Mouse (Mus musculus): Measurements from ENCODE around the gene Hoxa2. TPM values are rescaled to one million over a fixed set of nuclear protein-coding genes. Genes with fewer than 3 reads are reported as not detected.

The Hoxa2 gene
- total RNA-seq, 2 experiments from 2014 or later = not detected

DNA sequence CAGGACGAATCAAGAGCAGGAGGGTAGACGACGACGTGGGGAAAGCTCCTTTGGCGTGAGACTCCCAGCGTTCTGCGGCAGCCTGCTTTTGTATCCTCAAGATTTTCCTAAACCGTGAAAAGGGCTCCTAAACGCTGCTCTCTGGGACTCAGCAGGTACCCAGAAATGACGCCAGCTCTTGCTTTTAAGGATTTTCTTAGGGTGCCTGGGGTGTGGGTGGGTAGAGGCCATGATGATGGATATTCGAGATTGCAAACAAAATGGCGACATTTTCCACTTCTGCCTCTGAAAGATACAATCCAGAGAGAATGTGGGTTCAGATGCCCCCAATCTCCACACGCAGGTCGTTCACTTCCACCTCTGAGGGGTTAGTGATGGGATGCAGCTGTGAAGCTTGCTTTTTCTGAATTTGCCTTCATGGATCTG lies 3.1 kb upstream of the Hoxa2 start:
- ATAC-seq (replicated peaks; ENCODE audit: low FRiP score, poor library complexity, severe bottlenecking) = no peak

DNA sequence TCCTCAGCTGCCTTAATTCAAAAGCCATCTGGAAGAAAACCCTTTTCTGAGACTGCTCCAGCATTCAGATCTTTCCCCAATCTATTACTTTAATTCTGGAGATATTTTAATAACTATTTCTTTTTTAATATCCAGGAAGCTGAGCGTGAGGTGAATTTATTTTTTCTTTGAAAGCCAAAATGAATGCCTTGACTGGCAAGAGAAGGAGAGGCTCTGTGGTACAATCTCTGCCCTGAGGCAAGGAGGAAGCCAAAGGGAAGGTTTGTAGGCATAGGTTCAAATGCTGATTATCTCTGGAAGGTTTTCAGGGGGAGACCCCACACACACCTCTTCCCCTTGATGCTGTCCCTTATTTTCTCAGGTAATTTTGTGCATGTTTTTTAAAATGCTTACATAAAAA lies 2.5 kb upstream of the Hoxa2 start:
- no peak for ATAC-seq (replicated peaks; ENCODE audit: low FRiP score, poor library complexity, severe bottlenecking)

DNA sequence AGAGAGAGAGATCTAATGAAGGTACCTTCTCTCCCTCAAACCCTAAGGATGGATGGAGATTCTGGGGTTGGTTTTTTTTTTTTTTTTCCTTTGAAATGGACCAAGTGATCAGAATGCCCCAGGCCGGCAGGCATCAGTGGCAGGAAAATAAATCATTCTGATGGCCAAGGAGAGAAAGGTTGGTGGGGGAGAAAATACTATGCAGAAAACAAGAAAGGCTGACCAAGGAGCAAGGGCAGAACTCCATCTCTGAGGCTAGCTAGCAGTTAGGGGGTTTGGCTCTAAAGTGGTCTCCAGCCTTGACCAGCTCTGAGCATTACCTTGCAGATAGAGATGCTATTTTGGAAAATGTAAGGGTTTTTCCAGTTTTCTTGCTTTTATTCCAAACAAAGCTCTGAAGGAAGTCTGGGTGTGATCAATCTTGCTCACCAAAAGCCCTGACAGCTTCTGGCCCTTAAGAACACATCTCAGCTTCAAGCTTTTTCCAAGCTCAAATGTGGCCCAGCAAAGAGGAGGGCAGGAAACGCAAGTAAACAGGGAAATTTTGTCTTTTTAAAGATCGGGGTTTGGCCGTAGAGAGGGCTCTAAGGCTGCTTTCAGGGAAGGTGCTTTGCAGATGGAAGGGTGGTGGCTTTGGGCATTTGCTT lies 1.9 kb upstream of the Hoxa2 start:
- ATAC-seq (replicated peaks; ENCODE audit: low FRiP score, poor library complexity, severe bottlenecking) = no peak

DNA sequence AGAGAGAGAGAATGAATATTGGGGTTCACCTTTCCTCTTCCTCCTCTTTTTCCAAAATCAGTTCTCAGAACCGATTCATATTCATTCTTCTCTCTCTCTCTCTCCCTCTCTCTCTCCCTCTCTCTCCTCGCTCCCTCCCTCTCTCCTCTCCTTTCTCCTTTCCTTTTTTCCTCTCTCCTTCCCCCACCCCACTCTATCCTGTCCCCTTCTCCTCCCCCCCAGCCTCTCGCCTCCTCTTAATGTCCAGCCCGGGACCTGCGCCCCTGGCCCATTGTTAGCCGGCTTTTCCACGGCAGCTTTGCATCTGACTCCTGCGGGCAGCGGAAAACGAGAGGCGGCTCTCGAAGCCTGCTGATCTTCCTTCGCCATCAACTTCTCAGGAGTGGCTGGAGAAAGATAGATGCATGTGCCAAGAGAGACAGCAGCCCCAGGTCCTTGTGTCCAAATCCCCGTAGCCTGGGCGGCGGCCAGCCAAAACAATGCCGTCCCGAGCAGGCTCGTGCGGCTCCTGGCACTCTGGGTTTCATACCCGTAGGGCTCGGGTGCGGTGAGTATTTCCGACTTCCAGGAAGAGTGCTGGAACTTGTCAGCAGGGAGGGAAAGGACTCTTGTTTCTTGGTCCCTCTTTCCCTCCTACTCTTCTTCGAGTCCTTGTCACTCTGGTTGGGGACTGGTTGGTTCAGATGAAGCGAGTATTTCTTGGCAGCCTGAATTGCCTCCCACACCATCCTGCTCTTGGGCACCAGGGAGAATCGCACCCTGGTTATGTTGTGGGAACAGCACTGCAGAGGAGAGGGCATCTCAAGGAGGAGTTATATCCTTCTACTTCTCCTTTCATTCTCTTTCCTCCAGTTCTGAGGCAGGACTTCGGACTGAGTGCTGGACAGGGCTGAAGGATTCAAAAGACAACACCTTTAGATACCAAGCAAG lies 1.1 kb upstream of the Hoxa2 start:
- ATAC-seq (replicated peaks; ENCODE audit: low FRiP score, poor library complexity, severe bottlenecking) = no peak

DNA sequence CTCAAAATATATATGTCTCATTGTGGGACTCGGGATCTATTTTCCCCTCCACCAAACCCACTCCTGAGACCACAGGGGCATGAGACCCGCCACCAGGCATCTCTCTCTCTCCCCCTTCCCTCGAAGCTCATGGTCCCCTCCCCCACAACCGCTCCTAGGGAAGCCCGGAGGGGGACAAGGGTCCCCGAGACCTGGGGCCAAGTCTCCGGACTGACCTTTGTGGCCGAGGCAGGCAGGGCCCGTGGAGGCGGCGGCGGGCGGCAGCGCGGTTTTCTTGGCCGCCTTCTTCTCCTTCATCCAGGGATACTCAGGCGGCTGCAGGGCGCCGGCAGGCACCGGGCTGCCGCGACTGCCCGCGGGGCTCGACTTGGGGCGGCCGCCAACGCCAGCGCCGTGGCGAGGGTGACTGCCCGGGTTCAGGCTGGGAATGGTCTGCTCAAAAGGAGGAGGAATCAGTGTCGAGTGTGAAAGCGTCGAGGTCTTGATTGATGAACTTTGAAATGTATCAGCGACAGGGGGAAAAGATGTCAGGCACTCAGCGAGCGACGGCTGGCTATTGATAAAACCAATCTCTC lies 493 bp downstream of the Hoxa2 start:
- no peak for ATAC-seq (replicated peaks; ENCODE audit: low FRiP score, poor library complexity, severe bottlenecking)

DNA sequence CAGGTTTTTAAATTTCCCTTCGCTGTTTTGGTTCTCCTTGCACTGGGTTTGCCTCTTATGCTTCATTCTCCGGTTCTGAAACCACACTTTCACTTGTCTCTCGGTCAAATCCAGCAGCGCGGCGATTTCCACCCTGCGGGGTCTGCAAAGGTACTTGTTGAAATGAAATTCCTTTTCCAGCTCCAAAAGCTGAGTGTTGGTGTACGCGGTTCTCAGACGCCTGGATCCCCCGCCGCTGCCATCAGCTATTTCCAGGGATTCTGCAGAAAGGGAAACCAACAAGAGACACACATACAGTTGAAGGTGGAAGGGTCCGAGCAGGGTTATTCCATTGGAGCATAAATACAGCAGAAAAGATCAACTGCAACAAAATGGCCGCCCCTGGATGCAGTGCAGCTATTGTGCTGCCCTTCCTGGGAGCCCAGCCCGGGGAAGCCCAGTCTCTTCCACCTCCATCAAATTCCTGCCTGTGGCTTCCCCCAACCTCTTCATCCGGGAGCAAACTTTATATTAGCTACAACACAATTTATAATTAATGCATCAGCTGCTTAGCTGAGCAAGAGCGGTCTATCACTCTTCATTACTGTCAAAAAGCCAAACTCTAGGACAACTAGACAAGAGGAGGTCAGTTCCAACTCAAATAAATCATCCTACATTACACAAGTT lies 1.1 kb downstream of the Hoxa2 start:
- no peak for ATAC-seq (replicated peaks; ENCODE audit: low FRiP score, poor library complexity, severe bottlenecking)

DNA sequence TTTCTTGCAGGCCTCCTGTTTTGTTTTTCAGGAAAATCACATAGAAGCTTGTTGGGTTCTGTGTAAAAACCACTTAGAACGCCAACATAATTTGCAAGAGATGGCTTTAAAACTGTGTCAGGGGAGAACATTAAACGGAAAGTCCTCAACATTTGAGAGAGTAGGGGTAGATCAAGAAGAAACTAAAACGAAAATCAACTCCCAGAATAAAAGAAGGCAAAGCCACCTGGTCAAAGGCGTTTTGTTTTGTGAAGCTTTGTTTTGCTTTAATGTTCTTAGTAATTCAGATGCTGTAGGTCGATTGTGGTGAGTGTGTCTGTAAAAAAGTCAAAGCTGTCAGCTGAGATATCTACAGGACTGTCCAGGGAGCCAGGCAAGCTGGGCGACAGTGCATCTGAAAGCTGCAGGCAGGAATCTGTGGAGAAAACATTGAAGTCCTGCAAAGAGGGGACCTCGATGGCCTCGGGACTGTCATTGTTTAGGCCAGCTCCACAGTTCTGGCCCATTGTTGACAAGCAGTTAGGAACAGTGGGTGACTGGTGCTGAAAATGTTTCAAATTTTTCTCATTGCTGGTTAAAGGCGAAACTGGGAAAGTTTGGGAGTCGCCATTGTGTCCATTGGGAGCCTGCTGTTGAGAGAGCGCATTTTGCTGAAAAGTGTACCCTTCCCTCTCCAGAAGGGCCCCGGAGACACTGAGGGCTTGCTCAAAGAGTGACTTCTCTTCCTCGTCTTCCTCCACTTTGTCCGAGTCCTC lies 1.8 kb downstream of the Hoxa2 start:
- no peak for ATAC-seq (replicated peaks; ENCODE audit: low FRiP score, poor library complexity, severe bottlenecking)

DNA sequence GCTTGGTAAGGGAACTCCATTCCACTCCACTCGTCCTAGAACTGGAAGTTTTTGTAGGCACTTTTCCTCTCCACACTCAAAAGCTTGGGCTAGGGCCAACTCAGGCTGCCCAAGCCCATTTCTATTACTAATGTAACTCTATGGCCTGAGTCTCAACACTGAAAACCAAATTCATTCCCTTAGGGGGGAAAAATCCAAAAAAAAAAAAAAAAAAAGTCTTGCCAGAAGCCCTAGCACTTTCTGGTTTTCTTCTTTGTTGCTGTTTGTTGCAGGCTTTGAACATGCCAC lies 2.6 kb downstream of the Hoxa2 start:
- no peak for ATAC-seq (replicated peaks; ENCODE audit: low FRiP score, poor library complexity, severe bottlenecking)

DNA sequence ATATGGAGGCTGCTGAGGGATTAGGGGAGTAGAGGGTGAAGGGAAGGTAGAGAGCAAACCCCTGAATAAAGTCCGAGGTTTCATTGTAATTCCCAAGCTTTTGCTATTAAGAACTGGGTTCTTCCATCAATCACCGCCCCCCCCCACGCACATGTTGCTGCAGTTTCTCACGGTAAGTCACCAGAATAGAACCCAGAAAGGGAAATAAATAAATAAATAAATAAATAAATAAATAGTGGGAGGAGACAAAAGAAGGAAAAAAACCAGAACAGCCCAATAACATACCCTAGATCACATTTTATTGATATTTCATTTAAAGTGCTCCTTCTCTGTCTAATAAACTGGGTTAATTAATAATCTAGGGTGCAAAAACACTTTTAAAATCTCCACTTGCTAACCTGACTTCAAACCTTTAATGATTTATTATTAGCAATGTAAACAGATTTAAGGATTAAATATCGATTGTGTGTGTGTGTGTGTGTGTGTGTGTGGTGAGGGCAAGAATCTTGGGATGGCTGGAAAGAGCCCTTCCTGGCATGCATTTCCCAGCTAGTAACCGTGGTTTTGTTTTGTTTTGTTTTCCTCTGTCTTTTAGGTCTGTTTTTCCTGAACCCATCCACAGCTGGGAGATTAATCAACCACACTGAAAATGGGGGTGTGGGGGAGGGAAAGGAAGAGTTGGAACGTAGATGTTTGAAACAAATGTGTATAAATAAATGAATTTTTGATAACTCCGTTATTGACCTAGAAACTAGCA lies 3.1 kb downstream of the Hoxa2 start:
- ATAC-seq (replicated peaks; ENCODE audit: low FRiP score, poor library complexity, severe bottlenecking) = no peak

DNA sequence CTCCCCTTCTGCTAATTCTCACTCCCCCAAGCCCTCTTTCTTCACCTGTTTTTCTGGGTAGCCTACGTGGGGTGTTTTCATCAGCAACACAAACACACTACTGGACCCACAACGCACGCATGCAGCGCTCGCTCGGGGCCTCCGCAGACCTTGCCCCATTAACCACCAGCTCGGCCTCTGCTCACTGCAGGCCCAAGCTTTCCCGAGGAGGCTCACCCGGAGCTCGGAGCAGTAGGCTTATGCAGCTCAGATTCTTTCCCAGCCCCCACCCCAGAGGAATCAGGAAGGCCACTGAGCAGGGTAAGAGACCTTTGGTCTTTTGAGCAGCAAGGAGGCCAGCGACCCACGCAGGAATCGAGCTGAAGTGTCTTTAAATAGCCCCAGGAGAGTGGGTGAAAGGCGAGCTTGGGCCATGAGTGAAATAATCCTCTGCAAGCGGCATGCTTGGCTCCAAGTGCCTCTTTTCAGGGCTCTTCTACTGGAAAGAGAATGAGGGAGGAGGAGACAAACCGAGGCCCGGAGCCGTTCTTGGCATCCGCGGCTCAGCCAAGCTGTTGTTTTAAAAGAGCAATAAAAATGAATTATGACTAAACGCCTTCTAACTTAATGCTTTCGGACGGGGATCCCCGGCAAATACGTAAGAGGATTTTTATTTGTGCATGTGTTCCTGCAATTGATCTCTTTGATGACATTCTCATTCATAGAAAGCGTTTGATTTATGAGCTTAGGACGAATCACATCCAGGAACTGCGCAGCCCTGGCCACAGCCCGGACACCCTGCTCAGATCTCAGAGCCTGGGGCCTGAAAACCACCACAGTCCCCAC lies 3.9 kb downstream of the Hoxa2 start:
- no peak for ATAC-seq (replicated peaks; ENCODE audit: low FRiP score, poor library complexity, severe bottlenecking)

DNA sequence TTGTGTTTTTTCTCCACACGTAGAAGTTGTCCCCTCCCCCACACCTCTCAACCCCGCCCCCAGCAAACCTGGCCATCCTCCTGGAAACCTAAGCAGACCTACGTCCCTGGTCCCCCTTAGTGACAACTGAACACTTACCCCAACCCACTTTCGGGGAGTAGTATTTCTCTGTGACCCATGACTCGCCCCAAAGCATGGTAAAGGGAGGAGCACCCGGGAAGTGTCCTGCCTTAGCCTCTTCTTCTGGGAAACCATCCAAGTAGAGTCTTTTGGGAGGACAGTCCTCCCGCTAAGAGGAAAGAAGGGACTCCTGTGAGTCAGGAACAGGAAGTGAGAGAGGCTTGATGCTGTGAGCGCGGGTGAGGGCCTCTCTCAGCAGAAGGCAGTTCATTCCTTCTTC lies 4.7 kb downstream of the Hoxa2 start:
- no peak for ATAC-seq (replicated peaks; ENCODE audit: low FRiP score, poor library complexity, severe bottlenecking)

DNA sequence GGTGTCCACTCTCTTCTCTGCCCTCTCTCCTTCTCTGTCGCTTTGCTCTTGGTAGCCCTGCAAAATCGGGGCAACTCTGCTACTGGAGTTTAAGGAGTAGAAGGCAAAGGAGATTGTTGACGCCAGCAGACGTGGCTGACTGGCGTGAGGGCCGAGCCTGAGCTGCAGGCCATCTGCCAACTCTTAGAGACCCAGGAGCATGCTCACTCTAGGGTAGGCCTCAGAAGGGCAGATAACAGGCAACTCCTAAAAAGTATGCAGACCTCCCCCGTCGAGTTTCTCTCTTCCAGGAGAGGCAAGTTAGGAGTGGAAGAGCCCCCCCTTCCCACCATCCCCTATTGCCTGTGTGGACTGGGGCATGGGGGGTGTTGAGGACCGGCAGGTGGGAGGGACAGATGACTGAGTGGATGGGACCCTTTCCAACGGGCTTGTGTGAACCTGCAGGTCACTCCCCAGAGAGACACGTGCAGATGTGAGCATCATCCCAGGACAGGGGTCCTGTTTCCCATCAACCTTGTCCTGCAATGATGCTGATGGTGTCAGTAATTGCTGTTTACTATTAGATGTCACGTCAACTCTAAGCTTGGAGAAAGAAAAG lies 5.4 kb downstream of the Hoxa2 start:
- no peak for ATAC-seq (replicated peaks; ENCODE audit: low FRiP score, poor library complexity, severe bottlenecking)

DNA sequence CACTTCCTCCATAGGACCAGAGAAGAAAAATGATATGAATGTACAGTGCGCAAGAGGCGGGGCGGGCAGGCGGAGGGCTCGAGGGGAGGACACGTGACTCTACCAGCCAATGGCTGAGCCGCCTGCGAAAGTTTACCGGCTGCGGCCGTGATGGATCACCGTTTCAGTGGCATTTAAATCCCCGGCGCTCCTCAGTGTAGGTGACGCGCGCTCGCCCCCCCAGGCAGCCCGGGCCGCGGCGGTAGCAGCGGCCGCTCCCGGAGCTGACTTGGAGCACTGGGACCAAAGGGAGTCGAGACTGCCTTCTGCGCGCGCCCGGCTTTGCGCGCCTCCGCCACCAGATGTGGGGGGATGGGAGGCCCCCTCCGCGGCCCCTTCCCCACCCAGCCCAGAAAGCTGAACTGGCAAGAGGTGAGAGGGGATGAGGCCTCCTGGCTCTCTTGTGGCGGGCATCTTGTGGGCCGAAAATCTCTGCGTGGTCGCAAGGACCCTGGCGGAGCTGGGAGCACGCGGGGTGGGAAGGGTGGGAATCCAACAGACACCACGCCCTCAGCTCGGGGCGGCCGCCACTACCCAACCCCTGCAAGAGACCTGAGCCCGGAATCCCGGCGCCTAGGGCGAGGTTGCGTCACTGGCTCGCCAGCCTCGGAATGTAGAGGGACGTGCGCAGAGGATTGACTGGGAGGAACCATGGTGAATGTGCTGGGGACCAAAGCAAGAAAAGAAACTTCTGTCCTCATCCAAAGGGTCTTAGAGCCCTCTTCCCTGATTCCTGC lies 6.2 kb downstream of the Hoxa2 start, which contains the start of gene Hoxa1:
TSS of gene Hoxa1 (minus strand) at position 42 of the 776 bp plus-strand sequence.
- ATAC-seq (replicated peaks; ENCODE audit: low FRiP score, poor library complexity, severe bottlenecking) = no peak

DNA sequence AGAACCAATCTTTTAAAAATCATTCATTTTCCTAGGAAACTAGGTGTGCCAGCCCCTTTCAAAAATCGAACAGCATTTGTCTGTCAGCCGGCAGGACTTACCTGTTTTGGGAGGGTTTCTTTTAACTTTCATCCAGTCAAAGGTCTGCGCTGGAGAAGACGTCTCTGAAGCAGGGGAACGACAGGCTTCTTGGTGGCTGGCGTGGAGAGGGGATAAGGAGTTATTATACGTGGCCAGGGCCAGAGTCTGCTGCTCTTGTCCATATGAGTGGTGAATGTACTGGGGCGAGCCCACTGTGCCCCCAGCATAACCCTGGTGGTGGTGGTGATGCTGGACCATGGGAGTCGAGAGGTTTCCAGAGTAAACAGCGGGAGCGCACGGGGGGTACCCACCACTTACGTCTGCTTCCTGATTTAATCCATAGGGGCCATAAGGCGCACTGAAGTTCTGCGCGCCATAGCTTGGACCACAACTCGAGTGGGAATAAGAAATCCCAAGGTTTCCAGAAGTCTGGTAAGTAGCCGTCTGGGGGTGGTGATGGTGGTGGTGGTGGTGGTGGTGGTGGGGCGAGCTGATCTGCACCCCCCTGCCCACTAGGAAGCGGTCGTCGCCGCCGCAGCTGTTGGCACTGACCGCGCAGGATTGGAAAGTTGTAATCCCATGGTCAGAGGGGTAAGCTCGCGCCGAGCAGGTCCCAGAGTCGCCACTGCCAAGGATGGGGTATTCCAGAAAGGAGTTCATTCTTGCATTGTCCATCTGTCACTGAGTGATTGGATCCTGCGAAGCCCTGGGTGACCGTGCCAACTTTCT lies 7.0 kb downstream of the Hoxa2 start:
- ATAC-seq (replicated peaks; ENCODE audit: low FRiP score, poor library complexity, severe bottlenecking) = no peak

DNA sequence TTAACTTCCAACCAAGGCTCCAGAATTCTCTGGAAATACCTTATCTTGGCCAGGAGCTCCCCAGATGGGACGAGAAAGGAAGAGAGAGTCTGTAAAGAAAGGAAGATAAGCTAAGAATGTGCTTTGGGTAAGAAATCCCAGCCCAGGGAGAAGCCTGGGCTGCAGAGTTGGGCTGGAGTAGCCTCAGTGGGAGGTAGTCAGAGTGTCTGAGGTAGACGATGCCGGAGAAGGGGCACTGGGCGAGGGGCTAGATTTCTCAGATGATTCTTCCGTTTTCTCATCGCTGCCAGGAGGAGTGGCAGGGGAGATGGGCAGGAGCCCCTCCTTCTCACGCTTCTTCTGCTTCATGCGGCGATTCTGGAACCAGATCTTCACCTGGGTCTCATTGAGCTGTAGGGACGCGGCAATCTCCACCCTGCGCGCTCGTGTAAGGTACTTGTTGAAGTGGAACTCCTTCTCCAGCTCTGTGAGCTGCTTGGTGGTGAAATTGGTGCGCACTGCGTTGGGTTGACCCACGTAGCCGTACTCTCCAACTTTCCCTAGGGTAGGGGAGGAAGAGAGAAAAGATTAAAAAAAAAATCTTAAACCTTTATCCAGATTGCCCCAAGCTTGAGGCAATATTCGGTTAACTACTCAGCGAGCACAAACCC lies 8.0 kb downstream of the Hoxa2 start:
- no peak for ATAC-seq (replicated peaks; ENCODE audit: low FRiP score, poor library complexity, severe bottlenecking)

DNA sequence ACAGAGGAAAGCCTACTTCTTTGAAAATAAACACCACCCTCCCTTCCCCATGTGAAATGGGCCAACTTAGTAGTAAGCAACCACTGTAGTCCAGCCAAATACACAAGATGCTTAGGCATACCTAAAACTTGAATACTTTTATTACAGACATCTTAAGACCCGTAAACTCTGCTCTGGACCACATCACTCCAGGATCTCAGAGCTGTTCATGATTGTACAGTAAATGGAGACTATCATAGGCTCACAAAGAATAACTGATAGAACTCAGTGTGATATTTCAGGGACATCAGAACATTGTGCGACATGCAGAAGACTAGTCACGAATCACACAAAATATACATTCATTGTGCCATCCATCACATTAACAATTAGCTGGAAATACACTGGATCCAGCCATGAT lies 9.2 kb downstream of the Hoxa2 start:
- no peak for ATAC-seq (replicated peaks; ENCODE audit: low FRiP score, poor library complexity, severe bottlenecking)

Data from erythroid progenitor cell, adult 5-6 weeks (primary cell).